Mouse (Mus musculus): Measurements from ENCODE around the gene Psme1.
A peak's percentile ranks its signal among the peaks of the same experiment; 100 is the strongest.

Psme1 gene

GRCm38 (mm10) chr14:55577871-55578667 is at the start of gene Psme1:
Psme1 (plus strand) TSS chr14:55578123.
- DNase-seq (ENCODE audit: low spot score in 2 of 2), result peak; percentile 68 to 74

DNA sequence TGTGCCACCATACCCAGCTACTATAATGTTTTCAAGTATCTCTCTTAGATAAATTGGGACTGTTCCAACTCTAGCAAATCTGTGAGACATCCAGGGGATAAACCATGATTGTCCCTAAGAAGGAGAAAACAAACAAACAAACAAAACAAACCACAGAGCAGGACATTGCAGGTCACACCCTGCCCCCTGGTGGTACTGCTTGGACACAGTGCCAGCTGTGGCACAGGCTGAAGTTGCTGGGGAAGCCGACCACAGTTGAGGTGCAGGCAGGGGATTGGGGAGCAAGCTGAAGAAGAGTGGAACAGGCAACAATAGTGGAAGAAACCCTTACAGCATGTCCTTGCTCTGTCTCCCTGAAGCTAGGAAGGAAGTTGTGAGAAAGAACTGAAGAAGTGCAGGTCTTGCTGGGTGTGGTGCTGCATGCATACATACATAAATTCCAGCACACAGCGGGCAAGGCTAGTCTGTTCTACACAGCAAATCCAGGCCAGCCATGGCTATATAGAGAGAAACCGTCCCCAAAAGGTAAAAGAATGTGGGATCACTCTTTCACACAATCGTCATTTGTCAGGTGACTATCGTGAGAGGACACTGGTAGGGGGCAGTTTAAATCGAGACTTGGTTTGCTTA is 41.7 kb upstream of the Psme1 start:
- DNase-seq (ENCODE audit: low spot score in 2 of 2), result peak in 1 of 2 experiments; percentile 31

- DNase-seq (ENCODE audit: low spot score in 2 of 2), result peak; percentile 77 to 88
These were observed 37.7 kb upstream of the Psme1 start, which contains the start of gene Pck2 for GRCm38 (mm10) chr14:55540067-55540786. Pck2 (plus strand) TSS chr14:55540266.

DNA sequence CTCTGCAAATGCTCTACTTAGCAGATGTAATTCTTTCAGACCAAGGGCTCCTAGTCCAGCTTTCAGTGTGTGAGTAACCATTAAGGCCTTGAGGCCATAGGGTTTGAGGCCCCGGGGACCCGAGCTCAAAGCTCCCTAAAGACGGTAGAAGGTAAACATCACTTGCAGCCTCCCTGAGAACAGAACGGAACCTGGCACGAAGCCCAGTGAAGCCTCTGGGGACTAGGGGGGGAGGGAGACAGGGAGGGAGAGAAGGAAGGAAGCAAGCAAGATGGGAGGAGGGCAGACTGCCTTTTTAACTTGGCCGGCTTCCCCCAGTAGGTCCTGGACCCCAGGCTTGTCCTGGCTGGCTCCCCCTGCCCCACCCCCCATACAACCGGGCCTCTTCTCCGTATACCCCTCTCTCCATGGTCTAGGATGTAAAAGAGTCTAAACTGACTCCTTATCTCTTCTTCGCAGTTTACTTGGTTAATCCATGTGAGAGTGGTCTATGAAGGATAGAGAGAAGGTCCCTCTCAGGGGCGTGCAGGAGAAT is 37.1 kb upstream of the Psme1 start:
- DNase-seq (ENCODE audit: low spot score in 2 of 2), result peak; percentile 49 to 74

DNA sequence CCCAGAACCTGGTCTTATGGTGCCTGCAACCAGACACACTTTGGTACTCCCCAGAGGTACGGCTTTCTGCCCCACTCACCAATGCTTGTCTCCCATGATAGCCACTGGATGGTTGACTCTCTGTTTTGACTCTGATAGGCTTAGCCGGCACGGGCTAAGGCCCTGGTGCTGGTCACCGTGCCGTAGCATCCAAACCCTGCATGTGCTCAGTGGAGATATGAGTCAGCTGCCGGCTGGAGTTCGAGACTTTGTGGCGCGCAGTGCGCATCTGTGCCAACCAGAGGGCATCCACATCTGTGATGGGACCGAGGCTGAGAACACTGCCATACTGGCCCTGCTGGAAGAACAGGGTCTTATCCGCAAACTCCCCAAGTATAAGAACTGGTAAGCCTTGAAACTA is 35.7 kb upstream of the Psme1 start:
- DNase-seq (ENCODE audit: low spot score in 2 of 2), result no peak

DNA sequence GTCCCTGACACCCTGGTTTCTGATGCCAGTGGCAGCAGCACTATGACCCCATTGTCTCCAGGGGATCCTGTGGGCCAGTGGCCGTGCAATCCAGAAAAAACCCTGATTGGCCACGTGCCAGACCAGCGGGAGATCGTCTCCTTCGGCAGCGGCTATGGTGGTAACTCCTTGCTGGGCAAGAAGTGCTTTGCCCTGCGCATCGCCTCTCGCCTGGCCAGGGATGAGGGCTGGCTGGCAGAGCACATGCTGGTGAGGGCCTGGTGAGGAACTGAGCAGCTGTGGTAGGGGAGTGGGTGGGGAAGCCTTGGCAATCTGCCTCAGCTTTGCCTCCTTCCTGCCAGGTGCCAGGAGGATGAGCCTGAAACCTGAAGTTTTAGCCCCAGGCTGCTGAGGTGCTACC is 33.6 kb upstream of the Psme1 start:
- no peak for DNase-seq (ENCODE audit: low spot score in 2 of 2)

DNA sequence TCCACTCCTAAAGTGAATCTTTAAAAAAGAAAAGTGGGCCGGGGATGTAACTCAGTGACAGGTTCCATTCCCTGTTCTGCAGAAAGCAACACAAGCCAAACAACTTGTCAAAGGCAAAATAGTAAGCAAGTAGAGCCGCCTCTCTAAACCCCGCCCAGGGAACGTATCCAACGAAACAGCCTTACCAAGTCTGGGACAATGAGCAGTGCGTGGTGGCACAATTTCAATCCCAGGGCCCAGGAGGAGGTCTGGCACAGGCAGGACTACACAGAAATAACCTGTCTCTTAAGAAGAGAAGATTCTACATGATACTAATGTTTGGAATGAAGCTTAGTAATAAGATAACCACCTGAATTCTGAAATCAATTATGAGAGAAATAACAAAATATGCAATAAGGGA is 27.7 kb upstream of the Psme1 start:
- no peak for DNase-seq (ENCODE audit: low spot score in 2 of 2)

DNA sequence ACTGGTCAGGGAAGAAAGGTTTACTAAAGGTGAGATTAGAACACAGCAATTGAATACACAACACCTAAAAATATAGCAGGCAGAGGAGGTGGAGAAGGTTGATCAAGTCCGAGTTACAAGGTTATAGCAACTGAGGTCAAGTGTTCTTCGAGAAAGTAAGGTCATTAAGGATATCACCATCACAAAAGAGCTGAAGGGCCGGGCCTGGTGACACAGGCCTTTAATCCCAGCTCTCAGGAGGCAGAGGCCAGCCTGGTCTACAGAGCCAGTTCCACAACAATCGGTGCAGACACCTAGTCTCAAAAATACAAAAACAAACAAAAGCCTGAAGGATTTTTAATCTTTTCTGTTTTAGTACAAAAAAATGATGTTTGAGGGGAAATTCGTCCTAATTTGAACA is 26.6 kb upstream of the Psme1 start:
- no peak for DNase-seq (ENCODE audit: low spot score in 2 of 2)

GRCm38 (mm10) chr14:55551794-55552193 is 26.1 kb upstream of the Psme1 start:
- DNase-seq (ENCODE audit: low spot score in 2 of 2), result no peak

DNA sequence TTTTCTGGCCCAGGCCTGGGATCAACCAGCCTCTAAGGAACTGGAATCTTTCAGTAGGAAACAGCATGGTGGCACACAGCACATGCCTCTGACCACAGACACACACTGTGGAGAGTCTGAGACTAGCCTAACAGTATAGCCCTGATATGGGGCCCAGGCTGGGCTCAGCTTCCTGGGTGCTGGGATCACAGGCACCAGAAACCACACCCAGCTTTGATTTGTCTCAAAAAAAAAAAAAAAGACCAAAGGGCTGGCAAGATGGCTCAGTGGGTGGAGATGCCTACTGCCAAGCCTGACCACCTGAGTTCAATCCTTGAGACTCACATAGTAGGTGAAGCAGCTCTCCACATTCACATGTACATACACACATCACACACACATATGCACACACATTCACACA is 23.3 kb upstream of the Psme1 start:
- DNase-seq (ENCODE audit: low spot score in 2 of 2), result peak in 1 of 2 experiments; percentile 37

- no peak for DNase-seq (ENCODE audit: low spot score in 2 of 2)
These were observed 22.1 kb upstream of the Psme1 start for GRCm38 (mm10) chr14:55555788-55556187.

GRCm38 (mm10) chr14:55557003-55557402 is 20.9 kb upstream of the Psme1 start:
- peak; percentile 76 to 81 for DNase-seq (ENCODE audit: low spot score in 2 of 2)

- no peak for DNase-seq (ENCODE audit: low spot score in 2 of 2)
These were observed 20.3 kb upstream of the Psme1 start for GRCm38 (mm10) chr14:55557587-55557986.

DNA sequence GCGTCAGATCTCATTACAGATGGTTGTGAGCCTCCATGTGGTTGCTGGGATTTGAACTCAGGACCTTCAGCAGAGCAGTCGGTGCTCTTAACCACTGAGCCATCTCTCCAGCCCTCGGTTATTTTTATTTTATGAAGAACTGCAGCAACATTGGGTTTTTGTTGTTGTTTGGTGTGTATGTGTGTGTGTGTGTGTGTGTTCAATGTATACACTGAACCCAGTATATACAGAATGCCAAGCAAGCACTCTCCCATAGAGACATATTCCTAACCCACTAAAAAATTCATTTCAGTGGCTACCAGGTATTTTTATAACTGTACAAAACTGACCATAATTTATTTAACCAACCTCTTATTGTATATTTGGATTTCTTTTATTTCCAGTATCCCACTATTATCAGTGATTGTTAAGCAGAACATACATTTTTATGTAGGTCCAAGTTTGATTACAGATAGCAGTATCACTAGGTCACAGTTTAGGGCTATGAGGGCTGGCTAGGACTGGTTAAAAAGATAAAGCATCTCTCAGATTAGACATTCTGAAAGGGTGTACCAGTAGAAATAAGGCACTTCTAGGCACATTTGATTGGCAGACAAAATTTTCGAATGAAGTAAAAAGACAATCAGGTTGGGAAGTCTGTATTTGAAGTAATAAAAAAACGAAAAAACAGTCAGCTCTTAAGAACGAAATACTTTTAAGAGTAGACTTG is 19.0 kb upstream of the Psme1 start:
- no peak for DNase-seq (ENCODE audit: low spot score in 2 of 2)

GRCm38 (mm10) chr14:55559799-55560201 is 18.1 kb upstream of the Psme1 start, which contains the start of gene Dcaf11:
Dcaf11 (plus strand) TSS chr14:55560006.
- peak; percentile 82 to 83 for DNase-seq (ENCODE audit: low spot score in 2 of 2)

DNA sequence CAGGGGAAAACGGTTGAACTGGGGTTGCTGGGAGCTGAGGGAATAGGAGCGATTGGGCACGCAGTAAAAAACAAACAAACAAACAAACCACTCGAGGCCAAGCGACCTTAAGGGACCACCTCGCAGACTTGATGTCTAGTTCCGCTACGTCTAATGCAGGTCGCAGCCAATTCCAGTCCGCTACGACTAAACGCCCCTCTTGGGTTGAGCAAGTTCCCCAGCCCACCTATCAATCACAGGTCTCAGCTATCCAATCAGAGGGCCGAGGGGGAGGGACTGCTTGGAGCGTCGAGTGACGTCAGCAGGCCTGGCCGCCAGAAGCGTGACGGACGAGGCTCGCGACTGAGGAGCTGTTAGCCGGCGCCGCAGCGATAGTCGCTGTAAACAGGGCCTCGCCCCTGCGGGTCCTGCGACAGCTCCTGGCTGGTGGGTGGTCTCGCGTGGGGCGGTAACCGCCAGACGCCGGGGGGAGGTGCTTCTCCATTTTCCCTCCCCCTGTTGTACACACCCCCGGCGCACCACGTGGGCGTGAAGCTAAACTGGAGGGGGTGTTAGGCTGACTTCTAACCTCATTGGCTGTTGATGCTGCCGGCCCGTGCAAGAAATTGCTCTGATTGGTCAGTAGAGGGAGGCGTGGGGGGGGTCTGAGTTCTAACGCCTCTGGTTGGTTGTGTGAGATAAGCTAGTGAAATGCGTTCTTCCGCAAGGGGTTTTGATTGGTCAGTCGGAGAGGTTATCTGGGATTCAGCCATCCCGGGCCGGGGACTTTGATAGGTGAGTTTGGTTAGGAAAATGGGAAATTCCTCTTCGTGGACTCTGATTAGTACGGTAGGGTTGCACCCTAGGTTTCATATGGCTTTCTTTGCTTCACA is 17.5 kb upstream of the Psme1 start, which contains the start of gene A730061H03Rik:
Gene A730061H03Rik, minus strand, starts transcription at position 205 of the 872 bp plus-strand sequence.
- peak; percentile 95 to 97 for DNase-seq (ENCODE audit: low spot score in 2 of 2)

- no peak for DNase-seq (ENCODE audit: low spot score in 2 of 2)
These were observed 16.1 kb upstream of the Psme1 start for GRCm38 (mm10) chr14:55561860-55562259.

DNA sequence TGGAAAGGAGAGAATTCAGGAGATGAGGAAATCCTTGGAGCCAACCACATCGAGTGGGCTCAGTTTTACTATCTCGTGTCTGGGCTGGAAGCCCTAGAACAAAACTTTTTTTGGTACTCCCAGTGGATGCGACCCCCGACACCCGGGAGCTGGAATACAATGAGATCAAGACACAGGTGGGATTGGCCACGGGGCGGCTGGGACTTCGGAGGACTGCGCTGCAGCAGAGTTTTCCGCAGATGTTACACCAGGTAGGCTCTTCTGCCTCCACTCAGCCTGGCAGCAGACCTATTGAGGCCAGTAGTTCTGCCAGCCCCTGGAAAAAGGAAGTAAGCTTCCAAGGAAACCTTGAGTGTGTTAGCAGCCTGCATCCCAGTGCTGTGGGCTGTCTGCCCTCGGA is 14.7 kb upstream of the Psme1 start:
- DNase-seq (ENCODE audit: low spot score in 2 of 2), result no peak

DNA sequence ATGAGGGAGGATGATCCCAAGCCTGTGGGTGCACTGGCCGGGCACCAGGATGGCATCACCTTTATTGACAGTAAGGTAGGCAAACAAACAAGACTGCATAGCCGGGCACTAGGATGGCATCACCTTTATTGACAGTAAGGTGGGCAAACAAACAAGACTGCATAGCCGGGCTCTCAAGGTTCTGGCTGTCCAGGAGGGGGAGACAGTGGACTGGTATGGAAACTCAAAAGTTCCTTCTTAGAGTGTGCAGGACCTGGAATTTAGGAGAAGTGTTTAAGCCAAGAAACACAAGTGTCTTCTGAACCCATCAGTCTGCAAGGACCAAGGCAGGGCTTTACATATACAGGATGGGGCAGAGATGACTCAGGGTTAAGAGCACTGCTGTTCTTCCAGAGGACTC is 12.2 kb upstream of the Psme1 start:
- no peak for DNase-seq (ENCODE audit: low spot score in 2 of 2)

GRCm38 (mm10) chr14:55567496-55567895 is 10.4 kb upstream of the Psme1 start:
- DNase-seq (ENCODE audit: low spot score in 2 of 2), result no peak
